Comparison of ENCODE assay signal across 8 mouse cellular contexts in genomic region chr17:88508846-88509508, GRCm38 (mm10). TPM values are rescaled to one million over a fixed set of nuclear protein-coding genes. Genes with fewer than 3 reads are reported as not detected.
DNase-seq lines count a peak whose midpoint lies in the region; ATAC-seq and TF ChIP-seq lines count a peak whose summit lies in the region.

No protein-coding gene starts in this region.

- peak overlapping the region; percentile 25 for H3K4me3 ChIP-seq in lung, embryonic 16.5 days (ENCODE audit: low read length)
- H3K4me3 ChIP-seq in spleen, adult 2 months (ENCODE audit: extremely low read depth, insufficient read depth, insufficient read length), result no peak overlapping the region

- no peak for TF ChIP-seq POLR2A in spleen, adult 2 months (IDR thresholded peaks at IDR 0.05; ENCODE audit: low read depth, low read length)

- H3K9me3 ChIP-seq in lung, embryonic 16.5 days (ENCODE audit: control insufficient read depth, low read length), result no peaks in the 10 kb centered on the region

- H3K9ac ChIP-seq in lung, embryonic 16.5 days (ENCODE audit: low read length), result peak overlapping the region; percentile 58

- H3K36me3 ChIP-seq in lung, embryonic 16.5 days (ENCODE audit: control insufficient read depth, insufficient read depth, low read length), result no peaks in the 10 kb centered on the region
- no peaks in the 10 kb centered on the region for H3K36me3 ChIP-seq in spleen, adult 2 months (ENCODE audit: control insufficient read depth, insufficient read depth, low read length)

- peak; percentile 25 for DNase-seq in CD4-positive, CD25-positive, alpha-beta regulatory T cell, adult 2 months (ENCODE audit: low read depth, low spot score)
- peak; percentile 19 for DNase-seq in CD4-positive helper T cell, adult 2 months (ENCODE audit: low read depth, low spot score)
- DNase-seq in c-Kit-positive CD71-positive TER-119-positive erythroid progenitor cells, embryonic 14.5 days (ENCODE audit: low spot score), result peak; percentile 32
- DNase-seq in heart, adult 11 months, result peak; percentile 97
- peak; percentile 20 to 32 for DNase-seq in kidney, adult 8-10 months
- DNase-seq in spleen, adult 2 months (ENCODE audit: low read depth in 1 of 2, low spot score in 2 of 2), result peak in 1 of 2 experiments; percentile 30

- no peak for TF ChIP-seq CTCF in spleen, adult 2 months (IDR thresholded peaks at IDR 0.05; ENCODE audit: extremely low read depth, insufficient read depth, insufficient read length, insufficient replicate concordance)

- peak overlapping the region; percentile 82 for H3K27ac ChIP-seq in lung, embryonic 16.5 days (ENCODE audit: low read length)
- H3K27ac ChIP-seq in spleen, adult 2 months (ENCODE audit: insufficient read depth, low read length), result peak overlapping the region; percentile 5; the same call in 1 of the 2 replicates

- H3K4me2 ChIP-seq in lung, embryonic 16.5 days (ENCODE audit: low read depth, low read length), result peak overlapping the region; percentile 52

- WGBS in lung, embryonic 16.5 days, result 14% methylated on average over 12 of the region's 12 CpGs
- 13% methylated on average over 12 of the region's 12 CpGs for WGBS in spleen, adult 2 months

- no peak for ATAC-seq in CD4-positive, CD25-positive, alpha-beta regulatory T cell, adult 4 months
- ATAC-seq in lung, embryonic 16.5 days (ENCODE audit: low read depth), result peak; percentile 81

- no peaks in the 10 kb centered on the region for H3K27me3 ChIP-seq in lung, embryonic 16.5 days (ENCODE audit: control insufficient read depth, insufficient read depth, low read depth, low read length)
- H3K27me3 ChIP-seq in spleen, adult 2 months (ENCODE audit: control insufficient read depth, insufficient read depth, low read length), result no peaks in the 10 kb centered on the region

- H3K4me1 ChIP-seq in lung, embryonic 16.5 days (replicated peaks; ENCODE audit: control insufficient read depth, insufficient read depth, low read length), result peaks cover 31% of the 10 kb centered on the region
- H3K4me1 ChIP-seq in spleen, adult 2 months (ENCODE audit: control insufficient read depth, insufficient read depth, insufficient read length), result peaks cover 6% of the 10 kb centered on the region; the same call in 1 of the 2 replicates

RNA-seq across cellular contexts. Expression of gene Ppp1r21, which starts 20.9 kb away (rescaled TPM):
- polyA plus RNA-seq in CD4-positive, CD25-positive, alpha-beta regulatory T cell, adult 4 months (2017; shearing (Covaris generic)), result 10 to 100 TPM; 26.4 to 39.4 TPM
- polyA plus RNA-seq in lung, embryonic 16.5 days (2015; fragmentation: Nextera tagmentation; extraction: Ambion mirVana), result 23.1 and 24.7 TPM in 2 replicates
- 27.4 and 28.5 TPM in 2 replicates for polyA plus RNA-seq in spleen, adult 2 months (2012; rRNA removed)
